Mouse (Mus musculus) limb, embryonic 11.5 days (tissue): ENCODE results near the gene Cth. TPM values are rescaled to one million over a fixed set of nuclear protein-coding genes. Genes with fewer than 3 reads are reported as not detected.
A peak's percentile ranks its signal among the peaks of the same experiment; 100 is the strongest.
"Not testable (repeated sequence)": the region's sequence is repeated elsewhere in the genome, so short reads cannot be mapped to it uniquely, and the experiment has no call there.

ENCODE experiments used
- ATAC-seq: fragments of 200-750 bp; cut with Nextera tagmentation; 2 replicates; pipeline ENCODE4 v1.8.0; 2017; ENCODE audit warnings: low read depth; ENCODE audit not compliant: insufficient number of reproducible peaks, low FRiP score, low TSS enrichment
- DNase-seq: peaks from one replicate; pipeline ENCODE4 v3.0.0-alpha.2; 2015; ENCODE audit warnings: low spot score
- H3K27ac ChIP-seq: fragments of 300-500 bp; sonication (generic); replicated peaks from 2 replicates; pipeline ENCODE4 v1.5.1; 2014; ENCODE audit warnings: low read depth, mild to moderate bottlenecking, low read length
- H3K27me3 ChIP-seq: fragments of 300-500 bp; sonication (generic); 2 replicates; pipeline ENCODE4 v1.6.1; 2014; ENCODE audit warnings: mild to moderate bottlenecking, low read length, mixed read lengths; ENCODE audit not compliant: control insufficient read depth, insufficient read depth
- H3K36me3 ChIP-seq: fragments of 300-500 bp; sonication (generic); 2 replicates; pipeline ENCODE4 v1.6.1; 2014; ENCODE audit warnings: mild to moderate bottlenecking, low read length, moderate library complexity, mixed read lengths; ENCODE audit not compliant: control insufficient read depth, insufficient read depth
- H3K4me1 ChIP-seq: fragments of 300-500 bp; sonication (generic); 2 replicates; pipeline ENCODE4 v1.6.1; 2014; ENCODE audit warnings: low read length, mixed read lengths; ENCODE audit not compliant: control insufficient read depth, insufficient read depth
- H3K4me2 ChIP-seq: fragments of 300-500 bp; sonication (generic); 2 replicates; pipeline ENCODE4 v1.6.1; 2014; ENCODE audit warnings: low read depth, mild to moderate bottlenecking, moderate library complexity; ENCODE audit not compliant: severe bottlenecking
- H3K4me3 ChIP-seq: fragments of 300-500 bp; sonication (generic); 2 replicates; pipeline ENCODE4 v1.5.1; 2014; ENCODE audit warnings: low read depth, low read length
- H3K9ac ChIP-seq: fragments of 300-500 bp; sonication (generic); 2 replicates; pipeline ENCODE4 v1.6.1; 2014; ENCODE audit warnings: mild to moderate bottlenecking, low read length
- H3K9me3 ChIP-seq: fragments of 300-500 bp; sonication (generic); 2 replicates; pipeline ENCODE4 v1.6.1; 2016; ENCODE audit warnings: low read length; ENCODE audit not compliant: control insufficient read depth
- WGBS: fragments of 180-500 bp; shearing (Covaris S2); extraction: QIAGEN DNeasy Blood & Tissue Kit; methylation state at CpG from one replicate; pipeline ENCODE4 v1.1.7; 2014; 5-methylcytosine and 5-hydroxymethylcytosine counted together
- polyA plus RNA-seq: library from polyadenylated mRNA; unstranded; fragments of >200 nt; fragmentation: Nextera tagmentation; extraction: Ambion mirVana; gene quantifications from 2 replicates; pipeline ENCODE4 v1.2.1, GENCODE M21; 2014

The Cth gene
- polyA plus RNA-seq, 1 experiment from 2014 or later, result 26.0 TPM

- WGBS, result 0% methylated on average over 39 of the region's 45 CpGs
Observed at GRCm38 (mm10) chr3:157946843-157947358, 22.0 kb upstream of the Cth start, which contains the start of gene Ankrd13c. Gene Ankrd13c, plus strand, starts transcription at chr3:157947239.

DNA sequence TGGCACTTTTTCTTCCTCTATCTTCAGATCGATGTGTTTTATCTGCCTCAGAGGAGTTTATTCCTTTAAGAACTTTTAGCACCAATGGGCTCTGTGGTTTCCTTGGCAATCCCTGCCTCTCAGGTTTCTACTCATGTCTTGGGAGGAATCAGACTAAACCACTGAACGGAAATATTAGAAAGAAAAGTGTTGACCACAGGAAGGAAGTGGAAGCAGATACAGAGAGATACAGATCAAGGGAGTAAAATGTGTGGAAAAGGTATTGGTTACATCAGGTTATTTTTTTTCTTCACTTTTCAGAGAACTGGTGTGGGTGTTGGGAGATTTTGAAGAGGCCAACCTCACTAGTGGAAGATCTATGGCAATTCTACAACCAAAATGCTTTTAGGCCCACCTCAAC is 13.7 kb upstream of the Cth start:
- no peaks in the 10 kb centered on the region for H3K4me1 ChIP-seq
- H3K9ac ChIP-seq, result no peak overlapping the region
- H3K27ac ChIP-seq, result no peak overlapping the region
- H3K4me2 ChIP-seq, result no peak overlapping the region
- H3K9me3 ChIP-seq, result no peaks in the 10 kb centered on the region
- ATAC-seq, result no peak
- H3K4me3 ChIP-seq, result no peak overlapping the region
- no peaks in the 10 kb centered on the region for H3K36me3 ChIP-seq
- H3K27me3 ChIP-seq, result no peaks in the 10 kb centered on the region
- WGBS, result 85% methylated on average over 2 of the region's 2 CpGs
- DNase-seq, result no peak

More at GRCm38 (mm10) chr3:157946843-157947358, 22.0 kb upstream of the Cth start, which contains the start of gene Ankrd13c:
- Histone ChIP-seq H3K9me3 (no peaks in the 10 kb centered on the region), H3K27ac (peak within 1 kb of the TSS; percentile 94), H3K9ac (peak within 1 kb of the TSS; percentile 94), H3K4me3 (peak within 1 kb of the TSS; percentile 97), H3K27me3 (no peaks in the 10 kb centered on the region), H3K4me1 (no peaks in the 10 kb centered on the region), H3K4me2 (peak within 1 kb of the TSS; percentile 87), H3K36me3 (no peaks in the 10 kb centered on the region)
- ATAC-seq (peak; percentile 98), DNase-seq (peak; percentile 93)

GRCm38 (mm10) chr3:157934301-157934823 is 9.5 kb upstream of the Cth start:
- no peak for ATAC-seq
- Histone ChIP-seq H3K9me3 (no peaks in the 10 kb centered on the region), H3K4me2 (no peak overlapping the region), H3K27ac (no peak overlapping the region), H3K36me3 (no peaks in the 10 kb centered on the region), H3K27me3 (no peaks in the 10 kb centered on the region), H3K4me1 (no peaks in the 10 kb centered on the region), H3K4me3 (no peak overlapping the region), H3K9ac (no peak overlapping the region)
- DNase-seq, result no peak
- 82% methylated on average over 3 of the region's 3 CpGs for WGBS

DNA sequence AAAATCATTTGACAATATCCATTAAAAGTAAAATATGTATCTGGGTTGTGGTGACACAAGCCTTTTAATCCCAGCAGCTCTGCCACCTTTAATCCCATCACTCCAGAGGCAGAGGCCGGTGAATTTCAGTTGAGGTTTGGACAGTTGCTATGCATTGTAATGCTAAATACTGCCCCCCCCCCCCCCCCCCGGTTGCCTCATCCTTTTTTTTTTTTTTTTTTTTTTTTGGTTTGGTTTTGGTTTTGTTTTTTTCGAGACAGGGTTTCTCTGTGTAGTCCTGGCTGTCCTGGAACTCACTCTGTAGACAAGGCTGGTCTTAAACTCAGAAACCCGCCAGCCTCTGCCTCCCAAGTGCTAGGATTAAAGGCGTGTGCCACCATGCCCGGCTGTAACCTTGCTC is 8.3 kb upstream of the Cth start:
- H3K9ac ChIP-seq, H3K4me2 ChIP-seq, H3K4me1 ChIP-seq, DNase-seq, ATAC-seq, H3K4me3 ChIP-seq, H3K36me3 ChIP-seq, H3K9me3 ChIP-seq, H3K27me3 ChIP-seq, H3K27ac ChIP-seq: not testable (repeated sequence)
- WGBS, result 75% methylated on average over 5 of the region's 6 CpGs

GRCm38 (mm10) chr3:157932074-157932473 is 7.2 kb upstream of the Cth start:
- Histone ChIP-seq H3K9me3 (no peaks in the 10 kb centered on the region), H3K27ac (no peak overlapping the region), H3K27me3 (no peaks in the 10 kb centered on the region), H3K4me1 (no peaks in the 10 kb centered on the region), H3K36me3 (no peaks in the 10 kb centered on the region), H3K9ac (no peak overlapping the region), H3K4me2 (no peak overlapping the region), H3K4me3 (no peak overlapping the region)
- no peak for DNase-seq
- WGBS, result 58% methylated on average over 3 of the region's 3 CpGs
- no peak for ATAC-seq

- ATAC-seq, result no peak
- Histone ChIP-seq H3K27ac (no peak overlapping the region), H3K4me1 (no peaks in the 10 kb centered on the region), H3K9me3 (no peaks in the 10 kb centered on the region), H3K36me3 (no peaks in the 10 kb centered on the region), H3K9ac (no peak overlapping the region), H3K4me2 (no peak overlapping the region), H3K4me3 (no peak overlapping the region), H3K27me3 (no peaks in the 10 kb centered on the region)
- WGBS, result 50% methylated on average over 3 of the region's 3 CpGs
- DNase-seq, result no peak
Observed at GRCm38 (mm10) chr3:157931592-157931991, 6.7 kb upstream of the Cth start.

GRCm38 (mm10) chr3:157929417-157929816 is 4.5 kb upstream of the Cth start:
- Histone ChIP-seq H3K4me3 (no peak overlapping the region), H3K36me3 (no peaks in the 10 kb centered on the region), H3K9me3 (no peaks in the 10 kb centered on the region), H3K27ac (no peak overlapping the region), H3K4me1 (no peaks in the 10 kb centered on the region), H3K27me3 (no peaks in the 10 kb centered on the region), H3K9ac (no peak overlapping the region), H3K4me2 (no peak overlapping the region)
- WGBS, result 88% methylated on average over 1 of the region's 1 CpGs
- DNase-seq (no peak), ATAC-seq (no peak)

DNA sequence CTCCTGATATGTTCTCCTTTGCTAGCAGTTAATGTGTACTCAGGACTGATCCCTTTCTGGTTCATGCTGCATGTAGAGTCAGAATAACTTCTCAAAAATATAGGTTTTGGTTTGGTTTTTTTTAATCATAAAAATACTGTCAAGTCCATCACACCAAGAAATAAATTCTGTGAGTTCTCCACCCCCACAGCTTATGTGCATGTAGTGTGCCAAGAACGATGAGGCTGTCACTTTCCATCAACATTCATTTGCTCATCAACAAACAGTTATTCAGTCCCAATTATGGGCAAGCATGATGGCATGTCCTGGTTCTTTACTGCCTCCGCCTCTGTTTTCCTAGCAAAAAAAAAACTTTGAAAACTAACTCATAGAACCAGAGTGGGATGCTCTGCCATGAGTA is 3.9 kb upstream of the Cth start:
- Histone ChIP-seq H3K9me3 (no peaks in the 10 kb centered on the region), H3K36me3 (no peaks in the 10 kb centered on the region), H3K27ac (no peak overlapping the region), H3K4me3 (no peak overlapping the region), H3K4me2 (no peak overlapping the region), H3K4me1 (no peaks in the 10 kb centered on the region), H3K9ac (no peak overlapping the region), H3K27me3 (no peaks in the 10 kb centered on the region)
- DNase-seq (no peak), ATAC-seq (no peak)
- 80% methylated on average over 2 of the region's 2 CpGs for WGBS

DNA sequence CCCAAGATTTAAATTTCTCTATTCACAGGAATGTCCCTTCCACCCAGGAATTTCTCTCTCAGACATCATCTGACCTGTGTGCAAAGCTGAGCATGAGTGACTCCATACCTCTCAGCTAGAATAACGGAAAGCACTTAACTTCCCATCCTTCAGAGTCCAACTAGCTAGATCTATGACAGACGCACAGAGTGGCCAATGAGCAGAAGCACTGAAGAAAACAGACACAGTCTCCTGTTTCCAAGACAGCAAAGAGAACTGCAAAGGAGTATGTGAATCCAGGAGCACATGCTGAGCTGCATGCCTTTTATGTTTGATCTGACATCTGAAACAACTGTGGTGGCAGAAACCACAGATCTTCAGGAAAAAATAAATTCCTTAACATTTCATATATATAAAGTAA is 1.9 kb upstream of the Cth start:
- no peaks in the 10 kb centered on the region for H3K27me3 ChIP-seq
- H3K36me3 ChIP-seq, result no peaks in the 10 kb centered on the region
- no peaks in the 10 kb centered on the region for H3K4me1 ChIP-seq
- no peak overlapping the region for H3K4me3 ChIP-seq
- no peak overlapping the region for H3K9ac ChIP-seq
- H3K9me3 ChIP-seq, result no peaks in the 10 kb centered on the region
- 71% methylated on average over 2 of the region's 2 CpGs for WGBS
- DNase-seq (no peak), ATAC-seq (no peak)
- no peak overlapping the region for H3K27ac ChIP-seq
- H3K4me2 ChIP-seq, result no peak overlapping the region
